Mouse (Mus musculus) lung, embryonic 16.5 days (tissue): ENCODE results near the gene Dcst2. TPM values are rescaled to one million over a fixed set of nuclear protein-coding genes. Genes with fewer than 3 reads are reported as not detected.

Experiments
- ATAC-seq: fragments of 200-750 bp; cut with Nextera tagmentation; 2 replicates; pipeline ENCODE4 v1.8.0; 2017; ENCODE audit warnings: low read depth, mild to moderate bottlenecking, moderate library complexity
- H3K27ac ChIP-seq: fragments of 300-500 bp; sonication (generic); 2 replicates; pipeline ENCODE4 v1.5.1; 2014; ENCODE audit warnings: mild to moderate bottlenecking, control low read depth, low read length
- H3K27me3 ChIP-seq: fragments of 300-500 bp; sonication (generic); 2 replicates; pipeline ENCODE4 v1.6.1; 2014; ENCODE audit warnings: low read depth, low read length, mixed read lengths; ENCODE audit not compliant: control insufficient read depth, insufficient read depth
- H3K36me3 ChIP-seq: fragments of 300-500 bp; sonication (generic); 2 replicates; pipeline ENCODE4 v1.6.1; 2014; ENCODE audit warnings: low read length; ENCODE audit not compliant: control insufficient read depth, insufficient read depth
- H3K4me1 ChIP-seq: fragments of 300-500 bp; sonication (generic); replicated peaks from 2 replicates; pipeline ENCODE4 v1.6.1; 2014; ENCODE audit warnings: low read length, mixed read lengths; ENCODE audit not compliant: control insufficient read depth, insufficient read depth
- H3K4me2 ChIP-seq: fragments of 300-500 bp; sonication (generic); 2 replicates; pipeline ENCODE4 v1.6.1; 2014; ENCODE audit warnings: low read depth, low read length, control low read depth
- H3K4me3 ChIP-seq: fragments of 300-500 bp; sonication (generic); 2 replicates; pipeline ENCODE4 v1.5.1; 2014; ENCODE audit warnings: mild to moderate bottlenecking, low read length, control low read depth
- H3K9ac ChIP-seq: fragments of 300-500 bp; sonication (generic); 2 replicates; pipeline ENCODE4 v1.6.1; 2014; ENCODE audit warnings: low read length, control low read depth
- H3K9me3 ChIP-seq: fragments of 300-500 bp; sonication (generic); 2 replicates; pipeline ENCODE4 v1.6.1; 2016; ENCODE audit warnings: low read length; ENCODE audit not compliant: control insufficient read depth
- WGBS: fragments of 180-500 bp; shearing (Covaris S2); extraction: QIAGEN DNeasy Blood & Tissue Kit; methylation state at CpG from one replicate; pipeline ENCODE4 v1.1.7; 2014; 5-methylcytosine and 5-hydroxymethylcytosine counted together
- polyA plus RNA-seq: library from polyadenylated mRNA; unstranded; fragments of >200 nt; fragmentation: Nextera tagmentation; extraction: Ambion mirVana; gene quantifications from 2 replicates; pipeline ENCODE4 v1.2.1, GENCODE M21; 2015

Gene Dcst2
- polyA plus RNA-seq, 1 experiment from 2014 or later = 0.06 TPM

- H3K4me1 ChIP-seq = no peaks in the 10 kb centered on the region
- 59% methylated on average over 20 of the region's 20 CpGs for WGBS
- no peak overlapping the region for H3K27ac ChIP-seq
- no peak overlapping the region for H3K4me3 ChIP-seq
- no peaks in the 10 kb centered on the region for H3K9me3 ChIP-seq
- H3K36me3 ChIP-seq = no peaks in the 10 kb centered on the region
- no peak overlapping the region for H3K4me2 ChIP-seq
- no peak for ATAC-seq
- H3K9ac ChIP-seq = no peak overlapping the region
- no peaks in the 10 kb centered on the region for H3K27me3 ChIP-seq
Measured at GRCm38 (mm10) chr3:89365486-89366414, 4.0 kb downstream of the Dcst2 start.

DNA sequence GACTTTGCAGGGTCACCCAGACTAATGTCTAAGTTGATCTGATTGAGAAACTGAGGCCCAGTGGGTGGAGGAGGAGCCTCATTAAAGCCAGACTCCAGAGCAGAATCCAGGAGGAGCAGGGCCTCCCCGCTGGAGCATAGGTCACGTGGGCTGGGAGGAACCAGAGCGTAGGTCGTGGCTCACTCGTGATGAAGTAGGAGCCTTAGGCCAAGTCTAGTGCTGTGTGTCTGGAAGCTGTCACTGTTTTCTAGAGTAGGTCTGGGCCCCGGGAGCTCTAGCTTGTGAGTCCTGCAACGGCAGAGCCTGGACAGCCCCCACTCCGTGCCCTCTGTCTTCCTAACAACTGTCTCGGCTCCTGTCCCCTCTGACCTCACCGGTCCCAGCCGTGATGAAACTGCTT is 5.6 kb downstream of the Dcst2 start:
- no peaks in the 10 kb centered on the region for H3K27me3 ChIP-seq
- WGBS = 56% methylated on average over 11 of the region's 11 CpGs
- no peak for ATAC-seq

GRCm38 (mm10) chr3:89373581-89374231 is 11.9 kb downstream of the Dcst2 start:
- Histone ChIP-seq H3K4me1 (peaks cover 11% of the 10 kb centered on the region), H3K9ac (no peak overlapping the region), H3K27ac (no peak overlapping the region), H3K4me2 (no peak overlapping the region), H3K9me3 (no peaks in the 10 kb centered on the region), H3K27me3 (no peaks in the 10 kb centered on the region), H3K4me3 (no peak overlapping the region), H3K36me3 (no peaks in the 10 kb centered on the region)
- no peak for ATAC-seq
- 25% methylated on average over 5 of the region's 5 CpGs for WGBS

More for the DNA sequence above, 5.6 kb downstream of the Dcst2 start:
- H3K4me1 ChIP-seq = no peaks in the 10 kb centered on the region
- H3K9me3 ChIP-seq = no peaks in the 10 kb centered on the region
- no peak overlapping the region for H3K4me2 ChIP-seq
- no peaks in the 10 kb centered on the region for H3K36me3 ChIP-seq
- H3K4me3 ChIP-seq = no peak overlapping the region
- H3K27ac ChIP-seq = no peak overlapping the region
- H3K9ac ChIP-seq = no peak overlapping the region

GRCm38 (mm10) chr3:89377831-89378230 is 16.1 kb downstream of the Dcst2 start:
- 0 out of 2 replicates have a peak, but pooled peaks have one; percentile 4 for ATAC-seq
- H3K4me3 ChIP-seq = peak overlapping the region; percentile 64; the same call in 1 of the 2 replicates
- 61% methylated on average over 4 of the region's 4 CpGs for WGBS

GRCm38 (mm10) chr3:89378394-89379067 is 16.8 kb downstream of the Dcst2 start:
- Histone ChIP-seq H3K4me3 (peak overlapping the region; percentile 64), H3K4me1 (peaks cover 17% of the 10 kb centered on the region), H3K9me3 (no peaks in the 10 kb centered on the region), H3K36me3 (peaks cover 13% of the 10 kb centered on the region), H3K4me2 (peak overlapping the region; percentile 82), H3K27ac (peak overlapping the region; percentile 41), H3K9ac (peak overlapping the region; percentile 78), H3K27me3 (no peaks in the 10 kb centered on the region)
- ATAC-seq = peak; percentile 95
- 1% methylated on average over 25 of the region's 29 CpGs for WGBS

More at GRCm38 (mm10) chr3:89377831-89378230, 16.1 kb downstream of the Dcst2 start:
- H3K9ac ChIP-seq = peak overlapping the region; percentile 78
- H3K4me1 ChIP-seq = peaks cover 17% of the 10 kb centered on the region
- H3K27ac ChIP-seq = peak overlapping the region; percentile 41; the same call in 1 of the 2 replicates
- no peaks in the 10 kb centered on the region for H3K9me3 ChIP-seq
- H3K27me3 ChIP-seq = no peaks in the 10 kb centered on the region
- peaks cover 13% of the 10 kb centered on the region for H3K36me3 ChIP-seq
- H3K4me2 ChIP-seq = peak overlapping the region; percentile 82; the same call in 1 of the 2 replicates

DNA sequence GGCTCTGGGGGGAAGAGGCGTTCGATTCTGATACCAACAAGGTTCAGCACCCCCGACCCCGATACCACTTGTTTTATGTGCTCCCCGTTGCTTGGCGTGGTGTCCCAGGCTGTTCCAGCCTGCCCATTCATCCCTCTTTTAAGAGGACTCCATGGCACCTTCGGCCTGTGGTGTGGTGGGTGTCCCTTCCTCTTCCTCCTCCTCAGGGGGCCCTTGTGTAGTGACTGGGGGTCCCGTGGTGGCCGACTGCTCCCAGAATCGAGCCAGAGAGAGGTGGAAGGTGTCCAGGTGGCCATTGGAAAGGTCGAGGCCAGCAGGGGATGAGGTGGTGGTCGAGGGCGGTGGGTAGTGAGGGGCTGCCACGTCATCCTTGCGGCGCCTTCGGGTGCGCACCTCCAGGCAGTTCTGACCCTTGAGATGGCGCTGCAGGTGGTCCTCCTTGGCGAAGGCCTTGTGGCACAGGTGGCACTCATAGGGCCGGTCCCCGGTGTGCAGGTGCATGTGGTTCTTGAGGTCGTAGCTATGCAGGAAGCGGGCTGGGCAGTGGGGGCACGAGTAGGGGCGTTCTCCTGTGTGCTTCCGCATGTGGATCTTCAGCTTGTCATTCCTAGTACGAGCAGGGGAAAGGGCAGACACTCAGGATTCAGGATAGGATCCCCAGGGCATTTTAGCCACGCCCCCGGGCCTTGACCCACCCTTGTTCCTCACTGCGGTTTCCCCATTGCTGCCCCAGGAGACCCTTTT is 17.8 kb downstream of the Dcst2 start:
- Histone ChIP-seq H3K4me1 (peaks cover 21% of the 10 kb centered on the region), H3K9ac (no peak overlapping the region; the same call in 1 of the 2 replicates), H3K9me3 (no peaks in the 10 kb centered on the region), H3K4me3 (no peak overlapping the region), H3K4me2 (peak overlapping the region; percentile 82; the same call in 1 of the 2 replicates), H3K27ac (no peak overlapping the region), H3K27me3 (no peaks in the 10 kb centered on the region), H3K36me3 (peaks cover 13% of the 10 kb centered on the region)
- 84% methylated on average over 31 of the region's 31 CpGs for WGBS
- ATAC-seq = no peak

DNA sequence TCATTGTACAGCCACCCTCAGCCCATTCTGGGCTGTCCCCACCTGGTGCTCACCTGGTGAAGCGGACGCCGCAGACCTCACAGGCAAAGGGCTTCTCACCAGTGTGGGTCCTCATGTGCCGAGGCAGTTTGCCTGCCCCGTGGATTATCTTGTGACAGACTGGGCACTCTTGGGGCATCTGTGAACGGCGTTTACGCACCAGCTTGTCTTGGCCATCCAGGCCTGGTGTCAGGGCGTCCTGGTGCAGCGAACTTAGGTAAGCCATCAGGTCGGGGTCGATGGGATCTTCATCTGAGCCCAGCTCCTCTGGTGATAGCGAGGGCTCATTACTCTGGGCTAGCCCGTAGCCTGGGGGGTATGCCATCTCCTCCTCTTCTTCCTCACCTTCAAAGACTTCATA is 18.5 kb downstream of the Dcst2 start:
- no peaks in the 10 kb centered on the region for H3K27me3 ChIP-seq
- no peaks in the 10 kb centered on the region for H3K9me3 ChIP-seq
- H3K27ac ChIP-seq = no peak overlapping the region
- H3K9ac ChIP-seq = no peak overlapping the region
- H3K4me2 ChIP-seq = no peak overlapping the region
- ATAC-seq = no peak
- WGBS = 91% methylated on average over 14 of the region's 14 CpGs
- H3K36me3 ChIP-seq = peaks cover 13% of the 10 kb centered on the region
- H3K4me1 ChIP-seq = peaks cover 28% of the 10 kb centered on the region
- no peak overlapping the region for H3K4me3 ChIP-seq

GRCm38 (mm10) chr3:89380711-89381110 is 18.9 kb downstream of the Dcst2 start:
- Histone ChIP-seq H3K27me3 (no peaks in the 10 kb centered on the region), H3K4me3 (no peak overlapping the region), H3K9ac (no peak overlapping the region), H3K4me2 (no peak overlapping the region), H3K36me3 (peaks cover 13% of the 10 kb centered on the region), H3K9me3 (no peaks in the 10 kb centered on the region), H3K27ac (no peak overlapping the region), H3K4me1 (peaks cover 32% of the 10 kb centered on the region)
- no peak for ATAC-seq
- WGBS = 88% methylated on average over 18 of the region's 18 CpGs
